Mouse (Mus musculus): Measurements from ENCODE around the gene Ccdc102a. TPM values are rescaled to one million over a fixed set of nuclear protein-coding genes. Genes with fewer than 3 reads are reported as not detected.

Gene Ccdc102a
- polyA plus RNA-seq, 1 experiment: 28.1 TPM

DNA sequence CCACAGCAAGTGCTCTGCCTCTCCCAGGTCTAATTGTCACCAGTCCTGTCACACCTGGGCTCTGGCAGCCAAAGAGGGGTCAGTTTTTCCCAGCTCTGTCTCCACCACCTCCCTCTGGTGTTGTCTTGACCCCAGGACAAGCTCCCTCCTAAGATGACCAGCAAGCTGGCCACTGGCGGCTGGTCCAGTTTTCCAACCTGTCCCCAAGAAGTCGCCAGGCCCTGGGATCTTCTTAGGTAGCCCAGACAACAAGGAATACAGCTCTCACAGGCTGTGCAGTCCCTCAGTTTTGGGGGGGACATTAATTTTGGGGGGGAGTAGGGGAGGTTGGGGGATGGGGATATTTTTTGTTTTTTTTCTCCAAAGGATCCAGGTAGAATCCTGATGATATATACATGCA, 45.3 kb downstream of the Ccdc102a start:
- Histone ChIP-seq H3K36me3 (ENCODE audit: control insufficient read depth, insufficient read depth) (no peaks in the 10 kb centered on the region), H3K4me3 (ENCODE audit: insufficient read depth, poor library complexity, severe bottlenecking) (no peak overlapping the region), H3K79me3 (ENCODE audit: low read depth) (no peaks in the 10 kb centered on the region), H3K27me3 (ENCODE audit: control insufficient read depth, insufficient read depth, insufficient read length) (no peaks in the 10 kb centered on the region), H3K79me2 (ENCODE audit: control insufficient read depth, insufficient read depth) (no peaks in the 10 kb centered on the region), H3ac (ENCODE audit: control insufficient read depth, insufficient read length, low read depth) (no peak overlapping the region)
- no peak for TF ChIP-seq CTCF (IDR thresholded peaks at IDR 0.05; ENCODE audit: control insufficient read depth, insufficient read depth, insufficient read length)

DNA sequence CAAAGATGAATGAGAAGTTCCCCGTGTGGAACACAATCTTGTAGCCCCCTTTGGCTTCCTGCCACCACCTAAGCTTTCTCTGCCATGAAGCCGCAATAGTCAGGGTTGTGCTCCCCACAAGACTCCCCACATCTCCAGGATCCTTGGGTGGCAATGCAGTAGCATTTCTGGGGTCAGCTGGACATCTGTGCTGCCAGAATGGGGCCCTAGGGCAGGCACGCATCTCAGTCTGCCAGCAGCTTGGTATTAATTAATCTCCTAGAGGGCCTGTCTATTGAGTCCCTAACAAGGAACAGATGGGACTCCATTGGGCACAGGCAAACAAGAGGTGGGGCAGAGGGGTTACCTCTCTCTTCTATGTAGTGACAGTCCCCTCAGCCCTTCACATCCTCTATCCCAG, 45.7 kb downstream of the Ccdc102a start:
- Histone ChIP-seq H3K79me2 (ENCODE audit: control insufficient read depth, insufficient read depth) (no peaks in the 10 kb centered on the region), H3K79me3 (ENCODE audit: low read depth) (no peaks in the 10 kb centered on the region), H3K27me3 (ENCODE audit: control insufficient read depth, insufficient read depth, insufficient read length) (no peaks in the 10 kb centered on the region), H3ac (ENCODE audit: control insufficient read depth, insufficient read length, low read depth) (no peak overlapping the region), H3K4me3 (ENCODE audit: insufficient read depth, poor library complexity, severe bottlenecking) (no peak overlapping the region), H3K36me3 (ENCODE audit: control insufficient read depth, insufficient read depth) (no peaks in the 10 kb centered on the region)
- TF ChIP-seq MYOG (IDR thresholded peaks at IDR 0.05; ENCODE audit: control insufficient read depth, extremely low read depth, insufficient read length): no peak
- no peak for TF ChIP-seq MAX (IDR thresholded peaks at IDR 0.05)
- TF ChIP-seq CEBPB (IDR thresholded peaks at IDR 0.05; ENCODE audit: low read depth): no peak
- TF ChIP-seq USF1 (IDR thresholded peaks at IDR 0.05; ENCODE audit: low read depth): no peak
- no peak for TF ChIP-seq FOSL1 (IDR thresholded peaks at IDR 0.05; ENCODE audit: insufficient read depth, low read length, poor library complexity, severe bottlenecking)
- TF ChIP-seq MYOD1 (IDR thresholded peaks at IDR 0.05; ENCODE audit: control insufficient read depth, insufficient read length, low read depth): no peak
- no peak for TF ChIP-seq CTCF (IDR thresholded peaks at IDR 0.05; ENCODE audit: control insufficient read depth, insufficient read depth, insufficient read length)

GRCm38 (mm10) chr8:94871108-94871894, 46.6 kb downstream of the Ccdc102a start:
- no peaks in the 10 kb centered on the region for H3K79me2 ChIP-seq (ENCODE audit: control insufficient read depth, insufficient read depth)
- H3ac ChIP-seq (ENCODE audit: control insufficient read depth, insufficient read length, low read depth): no peak overlapping the region
- TF ChIP-seq USF1 (IDR thresholded peaks at IDR 0.05; ENCODE audit: low read depth) (no peak), MAX (IDR thresholded peaks at IDR 0.05) (no peak), CEBPB (IDR thresholded peaks at IDR 0.05; ENCODE audit: low read depth) (no peak), FOSL1 (IDR thresholded peaks at IDR 0.05; ENCODE audit: insufficient read depth, low read length, poor library complexity, severe bottlenecking) (no peak), MYOD1 (IDR thresholded peaks at IDR 0.05; ENCODE audit: control insufficient read depth, insufficient read length, low read depth) (no peak), MYOG (IDR thresholded peaks at IDR 0.05; ENCODE audit: control insufficient read depth, extremely low read depth, insufficient read length) (no peak), CTCF (IDR thresholded peaks at IDR 0.05; ENCODE audit: control insufficient read depth, insufficient read depth, insufficient read length) (no peak)
- H3K27me3 ChIP-seq (ENCODE audit: control insufficient read depth, insufficient read depth, insufficient read length): no peaks in the 10 kb centered on the region
- H3K36me3 ChIP-seq (ENCODE audit: control insufficient read depth, insufficient read depth): no peaks in the 10 kb centered on the region
- no peaks in the 10 kb centered on the region for H3K79me3 ChIP-seq (ENCODE audit: low read depth)
- H3K4me3 ChIP-seq (ENCODE audit: insufficient read depth, poor library complexity, severe bottlenecking): peak overlapping the region; percentile 28

DNA sequence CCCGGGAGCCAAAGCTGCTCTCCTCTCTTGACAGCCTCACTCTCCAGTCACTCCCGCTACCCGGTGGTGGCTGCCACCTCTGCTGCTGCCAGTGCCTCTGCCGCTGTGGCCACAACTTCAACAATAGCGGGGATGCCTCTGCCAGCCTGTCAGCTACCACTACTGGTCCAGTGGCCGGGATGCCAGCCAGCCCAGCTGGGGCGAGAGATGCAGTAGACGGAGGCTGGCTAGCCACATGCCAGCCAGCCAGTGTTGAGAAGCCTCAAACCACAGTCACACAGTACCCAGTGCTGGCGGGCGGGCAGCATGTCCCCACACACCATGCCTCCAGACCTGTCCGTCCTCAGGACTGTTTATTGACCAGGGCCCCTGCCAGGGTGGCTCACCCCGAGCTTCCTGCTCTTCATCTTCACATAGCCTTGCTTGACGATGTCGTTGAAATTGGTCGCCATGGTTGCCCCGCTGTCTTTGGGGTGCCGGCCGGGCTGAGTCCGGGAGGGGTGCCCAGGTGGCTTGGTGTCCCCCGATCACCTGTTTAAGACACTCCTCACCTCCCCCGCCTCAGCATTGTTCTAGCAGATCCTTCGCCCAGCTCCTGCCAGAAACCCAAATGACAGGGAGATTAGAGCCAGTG, 47.3 kb downstream of the Ccdc102a start:
- peak overlapping the region; percentile 55 for H3ac ChIP-seq (ENCODE audit: control insufficient read depth, insufficient read length, low read depth)
- TF ChIP-seq CTCF (IDR thresholded peaks at IDR 0.05; ENCODE audit: control insufficient read depth, insufficient read depth, insufficient read length) (no peak), MYOD1 (IDR thresholded peaks at IDR 0.05; ENCODE audit: control insufficient read depth, insufficient read length, low read depth) (no peak), USF1 (IDR thresholded peaks at IDR 0.05; ENCODE audit: low read depth) (no peak), MAX (IDR thresholded peaks at IDR 0.05) (no peak), CEBPB (IDR thresholded peaks at IDR 0.05; ENCODE audit: low read depth) (no peak), FOSL1 (IDR thresholded peaks at IDR 0.05; ENCODE audit: insufficient read depth, low read length, poor library complexity, severe bottlenecking) (no peak), MYOG (IDR thresholded peaks at IDR 0.05; ENCODE audit: control insufficient read depth, extremely low read depth, insufficient read length) (no peak)
- no peaks in the 10 kb centered on the region for H3K27me3 ChIP-seq (ENCODE audit: control insufficient read depth, insufficient read depth, insufficient read length)
- H3K79me3 ChIP-seq (ENCODE audit: low read depth): no peaks in the 10 kb centered on the region
- H3K4me3 ChIP-seq (ENCODE audit: insufficient read depth, poor library complexity, severe bottlenecking): peak overlapping the region; percentile 28
- H3K79me2 ChIP-seq (ENCODE audit: control insufficient read depth, insufficient read depth): no peaks in the 10 kb centered on the region
- H3K36me3 ChIP-seq (ENCODE audit: control insufficient read depth, insufficient read depth): peaks cover 2% of the 10 kb centered on the region

DNA sequence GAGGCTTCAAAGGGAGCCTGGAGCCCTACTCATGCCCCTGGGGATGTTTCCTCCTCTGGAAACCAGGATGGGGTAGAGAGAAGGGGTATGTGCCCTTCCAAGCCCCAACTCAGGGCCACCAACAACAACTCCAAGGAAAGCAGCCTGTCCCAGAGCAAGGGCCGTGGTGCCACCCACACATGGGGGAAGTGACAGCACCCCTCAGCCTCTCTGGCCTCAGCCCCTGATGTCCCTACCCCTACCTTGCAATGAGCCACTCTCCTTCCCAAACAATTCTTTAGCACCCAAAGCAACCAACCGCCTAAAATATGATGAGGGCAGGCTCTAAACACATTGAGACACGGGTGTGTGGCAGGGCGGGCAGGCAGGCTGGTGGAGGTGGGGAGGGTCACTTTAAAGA, 47.9 kb downstream of the Ccdc102a start:
- Histone ChIP-seq H3K4me3 (ENCODE audit: insufficient read depth, poor library complexity, severe bottlenecking) (peak overlapping the region; percentile 28), H3K27me3 (ENCODE audit: control insufficient read depth, insufficient read depth, insufficient read length) (no peaks in the 10 kb centered on the region), H3ac (ENCODE audit: control insufficient read depth, insufficient read length, low read depth) (no peak overlapping the region), H3K79me3 (ENCODE audit: low read depth) (no peaks in the 10 kb centered on the region), H3K36me3 (ENCODE audit: control insufficient read depth, insufficient read depth) (peaks cover 8% of the 10 kb centered on the region), H3K79me2 (ENCODE audit: control insufficient read depth, insufficient read depth) (no peaks in the 10 kb centered on the region)
- TF ChIP-seq MAX (IDR thresholded peaks at IDR 0.05) (no peak), MYOG (IDR thresholded peaks at IDR 0.05; ENCODE audit: control insufficient read depth, extremely low read depth, insufficient read length) (no peak), FOSL1 (IDR thresholded peaks at IDR 0.05; ENCODE audit: insufficient read depth, low read length, poor library complexity, severe bottlenecking) (no peak), MYOD1 (IDR thresholded peaks at IDR 0.05; ENCODE audit: control insufficient read depth, insufficient read length, low read depth) (no peak), CEBPB (IDR thresholded peaks at IDR 0.05; ENCODE audit: low read depth) (no peak)

All from C2C12 (cell line).